ENCODE assay signal across 17 mouse cellular contexts in genomic region chr8:122891440-122891839, GRCm38 (mm10). TPM values are rescaled to one million over a fixed set of nuclear protein-coding genes. Genes with fewer than 3 reads are reported as not detected.
DNase-seq lines count a peak whose midpoint lies in the region; ATAC-seq and TF ChIP-seq lines count a peak whose summit lies in the region.
"Had no signal": no experiment of that assay in that cellular context is flagged by ENCODE, and none has a peak within 500 bp of the region (broad histone marks: within the 10 kb centered on the region; RNA-seq: fewer than 3 reads in every experiment).

No protein-coding gene starts in this region.

- no peaks in the 10 kb centered on the region for H3K9me3 ChIP-seq in hindbrain, postnatal 0 days (ENCODE audit: low read length)
- H3K9me3 ChIP-seq in hindbrain, embryonic 10.5 days = no peaks in the 10 kb centered on the region
- H3K9me3 ChIP-seq in lung, postnatal 0 days (ENCODE audit: low read length) = no peaks in the 10 kb centered on the region
- H3K9me3 ChIP-seq in stomach, postnatal 0 days (ENCODE audit: control insufficient read depth, low read length) = no peaks in the 10 kb centered on the region
- H3K9me3 ChIP-seq: hindbrain, embryonic 13.5 days; limb, embryonic 10.5 days; neural tube, embryonic 12.5 days had no signal

- H3K27me3 ChIP-seq in hindbrain, postnatal 0 days (ENCODE audit: insufficient read depth, low read length) = no peaks in the 10 kb centered on the region
- H3K27me3 ChIP-seq in hindbrain, embryonic 10.5 days (ENCODE audit: insufficient read depth, poor library complexity, severe bottlenecking) = no peaks in the 10 kb centered on the region
- no peaks in the 10 kb centered on the region for H3K27me3 ChIP-seq in lung, postnatal 0 days (replicated peaks; ENCODE audit: insufficient read depth, low read length)
- no peaks in the 10 kb centered on the region for H3K27me3 ChIP-seq in stomach, postnatal 0 days (ENCODE audit: control insufficient read depth, insufficient read depth, low read length)
- H3K27me3 ChIP-seq: hindbrain, embryonic 13.5 days; neural tube, embryonic 12.5 days had no signal

- no peak for TF ChIP-seq EP300 in lung, postnatal 0 days (IDR thresholded peaks at IDR 0.05)
- TF ChIP-seq EP300 in stomach, postnatal 0 days (optimal IDR thresholded peaks at IDR 0.05) = no peak

- 85% methylated on average over 12 of the region's 12 CpGs for WGBS in hindbrain, postnatal 0 days
- WGBS in hindbrain, embryonic 10.5 days = 90% methylated on average over 12 of the region's 12 CpGs
- WGBS in lung, postnatal 0 days = 87% methylated on average over 12 of the region's 12 CpGs
- WGBS in stomach, postnatal 0 days = 86% methylated on average over 12 of the region's 12 CpGs

- H3K27ac ChIP-seq in hindbrain, postnatal 0 days = no peak overlapping the region
- no peak overlapping the region for H3K27ac ChIP-seq in hindbrain, embryonic 10.5 days
- H3K27ac ChIP-seq in lung, postnatal 0 days (ENCODE audit: low read length) = no peak overlapping the region
- H3K27ac ChIP-seq in stomach, postnatal 0 days (replicated peaks) = no peak overlapping the region
- H3K27ac ChIP-seq: hindbrain, embryonic 13.5 days; limb, embryonic 10.5 days; neural tube, embryonic 12.5 days had no signal

- no peak for DNase-seq in hindbrain, postnatal 0 days (ENCODE audit: low spot score)
- no peak for DNase-seq in hindbrain, embryonic 10.5 days (ENCODE audit: low spot score)
- no peak for DNase-seq in lung, postnatal 0 days (ENCODE audit: low spot score)
- no peak for DNase-seq in lung, postnatal 14 days
- DNase-seq in NIH3T3 (ENCODE audit: low read depth) = peak; percentile 20
- DNase-seq in stomach, postnatal 0 days (ENCODE audit: low spot score) = no peak
- no peak for DNase-seq in testis, postnatal 10 days (ENCODE audit: low spot score)
- DNase-seq: kidney, adult 11 months; kidney, postnatal 4 days; lung, adult 18-20 months; thymus, postnatal 36 days had no signal

- TF ChIP-seq CTCF in hindbrain, postnatal 0 days (IDR thresholded peaks at IDR 0.05; ENCODE audit: low read depth) = peak; percentile 44
- TF ChIP-seq CTCF in lung, postnatal 0 days (IDR thresholded peaks at IDR 0.05) = 0 out of 2 replicates have a peak, but pooled peaks have one; percentile 12
- TF ChIP-seq CTCF in stomach, postnatal 0 days (IDR thresholded peaks at IDR 0.05; ENCODE audit: low read depth) = peak; percentile 45

- no peak for ATAC-seq in hindbrain, postnatal 0 days
- ATAC-seq in lung, postnatal 0 days = no peak
- ATAC-seq in stomach, postnatal 0 days (ENCODE audit: low FRiP score, low TSS enrichment) = 0 out of 2 replicates have a peak, but pooled peaks have one; percentile 13
- ATAC-seq: midbrain, embryonic 16.5 days had no signal

- H3K36me3 ChIP-seq in hindbrain, postnatal 0 days (ENCODE audit: insufficient read depth, low read length) = peaks cover 92% of the 10 kb centered on the region
- peaks cover 100% of the 10 kb centered on the region for H3K36me3 ChIP-seq in hindbrain, embryonic 10.5 days
- H3K36me3 ChIP-seq in lung, postnatal 0 days (ENCODE audit: insufficient read depth, low read length) = peaks cover 74% of the 10 kb centered on the region; the same call in 1 of the 2 replicates
- peaks cover 78% of the 10 kb centered on the region for H3K36me3 ChIP-seq in stomach, postnatal 0 days (ENCODE audit: control insufficient read depth, insufficient read depth, low read length)

- H3K4me3 ChIP-seq in hindbrain, postnatal 0 days (ENCODE audit: low read length) = no peak overlapping the region
- no peak overlapping the region for H3K4me3 ChIP-seq in hindbrain, embryonic 10.5 days
- H3K4me3 ChIP-seq in lung, postnatal 0 days (ENCODE audit: low read depth, low read length) = no peak overlapping the region
- H3K4me3 ChIP-seq in stomach, postnatal 0 days (ENCODE audit: low read depth, low read length) = no peak overlapping the region
- H3K4me3 ChIP-seq: hindbrain, embryonic 13.5 days; limb, embryonic 10.5 days; neural tube, embryonic 12.5 days had no signal

- no peak overlapping the region for H3K4me2 ChIP-seq in hindbrain, postnatal 0 days (ENCODE audit: low read depth, low read length)
- H3K4me2 ChIP-seq in lung, postnatal 0 days (replicated peaks; ENCODE audit: low read depth, low read length) = no peak overlapping the region
- no peak overlapping the region for H3K4me2 ChIP-seq in stomach, postnatal 0 days (replicated peaks; ENCODE audit: low read depth)
- H3K4me2 ChIP-seq: hindbrain, embryonic 13.5 days; neural tube, embryonic 12.5 days had no signal

- no peak overlapping the region for H3K9ac ChIP-seq in hindbrain, postnatal 0 days (replicated peaks; ENCODE audit: low read length)
- no peak overlapping the region for H3K9ac ChIP-seq in lung, postnatal 0 days (replicated peaks; ENCODE audit: low read depth)
- no peak overlapping the region for H3K9ac ChIP-seq in stomach, postnatal 0 days (ENCODE audit: low read length)
- H3K9ac ChIP-seq: hindbrain, embryonic 13.5 days; neural tube, embryonic 12.5 days had no signal

- H3K4me1 ChIP-seq in hindbrain, postnatal 0 days (ENCODE audit: insufficient read depth, low read length) = no peaks in the 10 kb centered on the region
- H3K4me1 ChIP-seq in hindbrain, embryonic 10.5 days (replicated peaks) = no peaks in the 10 kb centered on the region
- H3K4me1 ChIP-seq in lung, postnatal 0 days (ENCODE audit: insufficient read depth, low read depth, low read length) = no peaks in the 10 kb centered on the region
- H3K4me1 ChIP-seq in stomach, postnatal 0 days (replicated peaks; ENCODE audit: control insufficient read depth, insufficient read depth) = no peaks in the 10 kb centered on the region
- H3K4me1 ChIP-seq: hindbrain, embryonic 13.5 days; limb, embryonic 10.5 days; neural tube, embryonic 12.5 days had no signal

RNA-seq across cellular contexts. Expression of gene Cdh15, which starts 43.7 kb away (rescaled TPM):
- total RNA-seq in hindbrain, postnatal 0 days (2014; rRNA removed) = 0.72 and 0.84 TPM in 2 replicates
- polyA plus RNA-seq in hindbrain, postnatal 0 days (2015; fragmentation: Nextera tagmentation; extraction: Ambion mirVana) = 2.3 and 2.4 TPM in 2 replicates
- polyA plus RNA-seq in hindbrain, embryonic 10.5 days (2016; fragmentation: Nextera tagmentation; extraction: Ambion mirVana) = 0.80 and 1.2 TPM in 2 replicates
- 0.10 TPM in 1 of 2 replicates, not detected in the other for polyA plus RNA-seq in lung, postnatal 0 days (2015; fragmentation: Nextera tagmentation; extraction: Ambion mirVana)
- polyA plus RNA-seq in stomach, postnatal 0 days (2015; fragmentation: Nextera tagmentation; extraction: Ambion mirVana) = 0.23 TPM in 2 replicates
- total RNA-seq: megakaryocyte, adult 5-6 weeks had no signal
- polyA plus RNA-seq: gonadal fat pad, adult 2 months had no signal
